Mouse (Mus musculus): Measurements from ENCODE around the gene Crxos. TPM values are rescaled to one million over a fixed set of nuclear protein-coding genes. Genes with fewer than 3 reads are reported as not detected.

The Crxos gene
- total RNA-seq, 1 experiment from 2014 or later, result not detected

DNA sequence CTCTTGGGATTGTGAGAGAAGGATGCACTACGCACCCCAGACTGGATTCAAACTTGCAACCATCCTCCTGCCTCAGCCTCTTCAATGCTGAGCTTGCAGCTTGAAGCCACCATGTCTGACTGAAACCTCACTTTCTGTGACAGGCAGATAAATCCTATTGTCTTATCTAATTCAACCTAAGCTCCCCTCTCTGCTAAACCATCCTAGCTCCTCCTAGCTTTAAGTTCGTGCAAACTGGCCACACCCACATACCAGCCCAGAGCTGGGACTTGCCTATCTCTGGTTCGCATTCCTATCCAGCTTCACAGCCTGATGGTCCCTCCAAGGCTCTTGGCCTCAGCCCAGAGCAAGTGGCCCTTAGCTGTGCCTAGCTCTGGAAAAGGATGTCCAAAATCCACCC is 70.0 kb downstream of the Crxos start:
- ATAC-seq (replicated peaks; ENCODE audit: insufficient number of reproducible peaks, low FRiP score, low TSS enrichment, poor library complexity, severe bottlenecking), result no peak

Other genes with a start within 250 kb of the Crxos start
- not detected in 3 replicates for gene Obox3, start 242.7 kb upstream of the Crxos start, total RNA-seq (2017)
- not detected in 3 replicates for gene Obox5, start 132.5 kb upstream of the Crxos start, total RNA-seq (2017)
- not detected in 3 replicates for gene Obox6, start 42.9 kb upstream of the Crxos start, total RNA-seq (2017)
- gene Crx, start 2.6 kb upstream of the Crxos start, total RNA-seq (2017), result not detected in 3 replicates
- 42.8 to 94.2 TPM (median 48.6 TPM) in 3 replicates for gene Selenow, start 39.8 kb downstream of the Crxos start, total RNA-seq (2017)
- 208 to 319 TPM (median 268 TPM) in 3 replicates for gene Nop53, start 63.5 kb downstream of the Crxos start, total RNA-seq (2017)
- gene Ehd2, start 85.0 kb downstream of the Crxos start, total RNA-seq (2017), result 0.49 TPM in 1 of 3 replicates, not detected in the others
- gene Bicra, start 165.3 kb downstream of the Crxos start, total RNA-seq (2017), result 2.2 to 10.0 TPM (median 2.6 TPM) in 3 replicates
- 0.11 to 0.29 TPM in 2 of 3 replicates, not detected in the other for gene Zfp541, start 179.2 kb downstream of the Crxos start, total RNA-seq (2017)
- 46.6 to 76.8 TPM (median 71.5 TPM) in 3 replicates for gene Napa, start 215.8 kb downstream of the Crxos start, total RNA-seq (2017)
- gene Kptn, start 237.3 kb downstream of the Crxos start, total RNA-seq (2017), result 9.6 to 18.6 TPM (median 15.9 TPM) in 3 replicates
- not detected in 3 replicates for gene Slc8a2, start 247.2 kb downstream of the Crxos start, total RNA-seq (2017)

All from monocyte, adult 5-6 weeks (primary cell).